Mouse (Mus musculus) stomach, embryonic 14.5 days (tissue): ENCODE measurements around the gene Cd46. TPM values are rescaled to one million over a fixed set of nuclear protein-coding genes. Genes with fewer than 3 reads are reported as not detected.

Experiments used
- ATAC-seq: fragments of 200-750 bp; cut with Nextera tagmentation; 2 replicates; pipeline ENCODE4 v1.8.0; 2017; ENCODE audit warnings: low read depth, moderate TSS enrichment; ENCODE audit not compliant: insufficient number of reproducible peaks, insufficient read depth, low FRiP score
- H3K27ac ChIP-seq: fragments of 300-500 bp; sonication (generic); 2 replicates; pipeline ENCODE4 v1.5.1; 2014; ENCODE audit warnings: mild to moderate bottlenecking, low read length, moderate library complexity, mixed read lengths
- H3K27me3 ChIP-seq: fragments of 300-500 bp; sonication (generic); 2 replicates; pipeline ENCODE4 v1.6.1; 2014; ENCODE audit warnings: low read length, control low read depth, mixed read lengths; ENCODE audit not compliant: control insufficient read depth, insufficient read depth
- H3K36me3 ChIP-seq: fragments of 300-500 bp; sonication (generic); 2 replicates; pipeline ENCODE4 v1.6.1; 2014; ENCODE audit warnings: mild to moderate bottlenecking, control low read depth, low read length, moderate library complexity, mixed read lengths; ENCODE audit not compliant: control insufficient read depth, insufficient read depth
- H3K4me1 ChIP-seq: fragments of 300-500 bp; sonication (generic); 2 replicates; pipeline ENCODE4 v1.6.1; 2014; ENCODE audit warnings: low read length, control low read depth, mixed read lengths; ENCODE audit not compliant: control insufficient read depth, insufficient read depth
- H3K4me2 ChIP-seq: fragments of 300-500 bp; sonication (generic); replicated peaks from 2 replicates; pipeline ENCODE4 v1.6.1; 2014; ENCODE audit warnings: low read depth, low read length, control low read depth
- H3K4me3 ChIP-seq: fragments of 300-500 bp; sonication (generic); 2 replicates; pipeline ENCODE4 v1.5.1; 2014; ENCODE audit warnings: low read depth, low read length, control low read depth
- H3K9ac ChIP-seq: fragments of 300-500 bp; sonication (generic); replicated peaks from 2 replicates; pipeline ENCODE4 v1.6.1; 2014; ENCODE audit warnings: low read depth, mild to moderate bottlenecking, control low read depth, low read length, moderate library complexity, mixed read lengths
- H3K9me3 ChIP-seq: fragments of 300-500 bp; sonication (generic); 2 replicates; pipeline ENCODE4 v1.6.1; 2016; ENCODE audit warnings: low read depth, low read length, control low read depth; ENCODE audit not compliant: control insufficient read depth
- WGBS: fragments of 180-500 bp; shearing (Covaris S2); extraction: QIAGEN DNeasy Blood & Tissue Kit; methylation state at CpG from one replicate; pipeline ENCODE4 v1.1.7; 2014; 5-methylcytosine and 5-hydroxymethylcytosine counted together
- polyA plus RNA-seq: library from polyadenylated mRNA; unstranded; fragments of >200 nt; fragmentation: Nextera tagmentation; extraction: Ambion mirVana; gene quantifications from 2 replicates; pipeline ENCODE4 v1.2.1, GENCODE M21; 2014

Cd46 gene
- polyA plus RNA-seq, 1 experiment from 2014 or later = 1.9 TPM

DNA sequence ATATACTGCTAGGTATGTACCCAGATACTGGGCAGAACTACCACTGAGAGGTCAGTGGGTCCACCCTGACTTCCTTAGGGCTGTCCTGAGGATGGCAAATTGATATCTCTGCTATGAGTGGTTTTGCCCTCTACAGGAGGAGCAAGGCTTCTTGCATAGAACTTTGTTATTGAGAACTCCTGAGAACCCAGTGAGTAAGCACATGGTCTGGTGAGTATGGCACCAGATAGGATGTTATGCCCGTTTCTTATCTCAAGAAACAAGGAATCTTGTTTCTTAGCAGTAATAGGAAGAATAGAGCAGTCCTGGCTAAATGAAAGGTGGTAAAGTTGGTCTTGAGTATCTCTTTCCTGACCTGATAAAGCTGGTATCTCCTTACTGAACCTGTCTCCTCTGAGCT lies 59.3 kb downstream of the Cd46 start:
- no peak overlapping the region for H3K4me2 ChIP-seq
- H3K4me1 ChIP-seq = no peaks in the 10 kb centered on the region
- no peaks in the 10 kb centered on the region for H3K9me3 ChIP-seq
- H3K27ac ChIP-seq = no peak overlapping the region
- no peak overlapping the region for H3K4me3 ChIP-seq
- H3K36me3 ChIP-seq = no peaks in the 10 kb centered on the region
- no peak overlapping the region for H3K9ac ChIP-seq
- WGBS = 82% methylated on average over 1 of the region's 1 CpGs
- no peaks in the 10 kb centered on the region for H3K27me3 ChIP-seq
- no peak for ATAC-seq

GRCm38 (mm10) chr1:195031786-195032185 lies 60.3 kb downstream of the Cd46 start:
- no peak overlapping the region for H3K27ac ChIP-seq
- no peak for ATAC-seq

GRCm38 (mm10) chr1:195027507-195027906 lies 64.5 kb downstream of the Cd46 start:
- Histone ChIP-seq H3K9me3 (no peaks in the 10 kb centered on the region), H3K27me3 (no peaks in the 10 kb centered on the region), H3K4me3 (no peak overlapping the region), H3K4me1 (no peaks in the 10 kb centered on the region), H3K36me3 (no peaks in the 10 kb centered on the region), H3K27ac (no peak overlapping the region), H3K9ac (no peak overlapping the region), H3K4me2 (no peak overlapping the region)
- no peak for ATAC-seq
- WGBS = 36% methylated on average over 1 of the region's 1 CpGs

More at GRCm38 (mm10) chr1:195031786-195032185, 60.3 kb downstream of the Cd46 start:
- no peaks in the 10 kb centered on the region for H3K36me3 ChIP-seq
- no peak overlapping the region for H3K9ac ChIP-seq
- no peak overlapping the region for H3K4me2 ChIP-seq
- no peaks in the 10 kb centered on the region for H3K27me3 ChIP-seq
- H3K4me1 ChIP-seq = no peaks in the 10 kb centered on the region
- H3K9me3 ChIP-seq = no peaks in the 10 kb centered on the region
- no peak overlapping the region for H3K4me3 ChIP-seq

GRCm38 (mm10) chr1:195023848-195024247 lies 68.2 kb downstream of the Cd46 start:
- ATAC-seq = no peak
- no peaks in the 10 kb centered on the region for H3K4me1 ChIP-seq
- WGBS = 88% methylated on average over 1 of the region's 1 CpGs
- H3K27me3 ChIP-seq = no peaks in the 10 kb centered on the region
- no peak overlapping the region for H3K4me3 ChIP-seq
- no peak overlapping the region for H3K4me2 ChIP-seq
- H3K27ac ChIP-seq = no peak overlapping the region
- no peaks in the 10 kb centered on the region for H3K9me3 ChIP-seq
- no peak overlapping the region for H3K9ac ChIP-seq
- H3K36me3 ChIP-seq = no peaks in the 10 kb centered on the region

DNA sequence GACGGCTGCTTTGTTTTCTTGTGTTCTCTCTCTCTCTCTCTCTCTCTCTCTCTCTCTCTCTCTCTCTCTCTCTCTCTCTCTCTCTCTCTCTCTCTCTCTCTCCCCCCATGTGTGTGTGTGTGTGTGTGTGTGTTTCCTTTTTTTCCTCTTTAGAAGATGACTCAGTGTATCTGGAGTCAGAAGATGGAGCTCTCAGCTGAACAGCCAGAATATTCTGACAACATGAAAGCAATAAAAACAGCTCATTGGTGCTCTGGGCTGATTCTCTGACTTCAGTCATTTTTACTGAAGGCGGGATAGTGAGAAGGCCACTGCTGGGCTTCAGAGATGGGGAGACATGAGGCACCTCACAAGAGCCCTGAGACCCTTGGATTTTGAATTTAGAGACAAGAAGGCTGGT lies 70.2 kb downstream of the Cd46 start:
- Histone ChIP-seq H3K4me2 (no peak overlapping the region), H3K27ac (no peak overlapping the region), H3K9me3 (no peaks in the 10 kb centered on the region), H3K36me3 (no peaks in the 10 kb centered on the region), H3K4me1 (no peaks in the 10 kb centered on the region), H3K27me3 (no peaks in the 10 kb centered on the region), H3K4me3 (no peak overlapping the region), H3K9ac (no peak overlapping the region)
- WGBS = 76% methylated on average over 2 of the region's 2 CpGs
- no peak for ATAC-seq

DNA sequence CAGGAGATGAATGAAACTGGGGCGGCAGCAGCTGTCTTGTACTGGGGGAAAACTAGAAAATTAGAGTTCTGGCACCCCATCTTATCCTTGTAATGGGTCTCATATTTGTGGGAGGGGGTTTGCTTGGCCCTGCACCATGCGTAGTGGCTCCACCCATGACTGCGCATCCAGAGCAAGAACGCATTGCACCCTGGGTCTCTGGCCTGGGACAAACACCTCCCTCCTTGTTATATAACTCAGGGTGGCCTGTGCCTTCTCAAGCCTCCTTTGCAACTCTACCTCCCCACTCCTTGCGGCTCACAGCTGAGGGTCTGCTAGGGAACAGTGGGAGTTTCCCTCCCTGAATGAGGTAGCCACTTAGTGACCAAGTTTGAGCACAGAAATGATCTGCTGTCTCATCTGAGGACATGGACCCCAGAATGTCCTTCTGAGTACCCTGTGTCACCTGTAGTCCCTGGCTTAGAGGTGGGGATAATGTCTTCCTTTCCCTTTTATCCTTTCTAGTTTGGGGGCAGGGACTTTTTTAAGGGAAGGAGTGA lies 72.9 kb downstream of the Cd46 start:
- Histone ChIP-seq H3K27me3 (no peaks in the 10 kb centered on the region), H3K4me2 (no peak overlapping the region), H3K4me1 (no peaks in the 10 kb centered on the region), H3K27ac (no peak overlapping the region), H3K36me3 (no peaks in the 10 kb centered on the region), H3K4me3 (no peak overlapping the region), H3K9me3 (no peaks in the 10 kb centered on the region), H3K9ac (no peak overlapping the region)
- WGBS = 91% methylated on average over 5 of the region's 5 CpGs
- no peak for ATAC-seq

DNA sequence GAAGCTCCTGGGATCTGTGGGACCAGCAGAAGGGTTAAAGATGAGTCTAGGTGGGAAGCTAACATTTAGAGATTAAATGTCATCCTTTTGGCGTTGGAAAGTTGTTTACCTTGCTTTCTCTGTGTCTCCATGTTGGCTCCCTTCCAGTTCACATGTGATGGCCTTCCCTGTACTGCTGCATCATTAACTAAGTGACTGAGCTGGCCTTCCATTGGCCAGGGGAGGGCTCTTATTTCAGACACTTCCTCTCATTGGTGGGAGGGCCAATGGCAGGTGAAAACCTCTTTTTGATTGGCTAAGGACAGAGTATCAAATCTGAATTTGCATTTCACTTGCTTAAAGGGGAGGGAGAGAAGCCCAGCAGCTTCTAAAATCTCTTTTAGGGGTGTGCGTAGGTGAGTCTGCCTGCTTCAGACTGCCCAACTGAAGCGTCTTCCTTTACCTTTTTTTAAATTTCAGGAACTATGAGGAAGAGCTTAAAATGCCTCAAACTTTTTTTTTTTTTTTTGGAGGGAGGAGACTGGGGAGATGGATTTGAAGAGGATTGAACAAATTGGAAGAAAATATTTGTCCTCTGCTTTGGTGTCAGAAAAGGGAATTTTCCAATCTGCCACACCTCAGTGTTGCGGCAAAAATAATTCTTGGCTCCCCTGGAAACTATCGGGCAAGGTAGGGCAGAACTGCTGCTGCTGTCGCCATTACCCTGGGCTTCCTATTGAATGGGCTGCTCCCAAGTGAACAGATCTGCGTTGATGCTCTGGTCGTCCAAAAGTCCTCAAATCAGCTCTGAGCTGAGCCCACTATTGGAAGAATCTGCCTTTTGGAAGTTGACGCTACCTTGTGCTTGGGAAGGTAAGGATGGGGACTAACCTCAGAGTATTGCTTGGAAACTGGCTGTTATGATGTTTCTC lies 73.7 kb downstream of the Cd46 start:
- H3K9me3 ChIP-seq = no peaks in the 10 kb centered on the region
- H3K27me3 ChIP-seq = no peaks in the 10 kb centered on the region
- H3K4me3 ChIP-seq = no peak overlapping the region
- no peaks in the 10 kb centered on the region for H3K4me1 ChIP-seq
- 81% methylated on average over 9 of the region's 9 CpGs for WGBS
- no peak for ATAC-seq
- no peaks in the 10 kb centered on the region for H3K36me3 ChIP-seq
- no peak overlapping the region for H3K27ac ChIP-seq
- H3K4me2 ChIP-seq = no peak overlapping the region
- no peak overlapping the region for H3K9ac ChIP-seq

DNA sequence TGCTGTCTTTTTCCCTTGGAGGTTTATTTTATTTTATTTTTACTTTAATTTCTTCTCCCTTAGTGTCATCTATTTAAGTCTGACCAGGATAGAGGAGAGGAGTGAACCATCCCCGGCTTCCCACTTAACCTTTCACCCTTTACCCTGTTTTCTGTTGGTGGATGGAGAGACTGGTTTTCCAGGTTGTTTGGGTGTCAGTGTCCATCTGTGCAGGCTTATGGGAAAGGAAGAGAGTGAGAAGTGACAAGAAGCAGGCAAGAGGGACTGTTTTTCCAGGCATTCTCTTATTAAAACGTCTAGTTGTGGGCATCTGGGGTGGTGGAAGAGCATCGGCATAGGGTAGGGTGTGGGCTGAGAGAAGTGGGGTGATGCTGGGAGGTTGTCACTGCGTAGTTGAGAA lies 74.4 kb downstream of the Cd46 start:
- no peaks in the 10 kb centered on the region for H3K4me1 ChIP-seq
- H3K27ac ChIP-seq = no peak overlapping the region
- H3K36me3 ChIP-seq = no peaks in the 10 kb centered on the region
- no peaks in the 10 kb centered on the region for H3K9me3 ChIP-seq
- no peak overlapping the region for H3K9ac ChIP-seq
- H3K27me3 ChIP-seq = no peaks in the 10 kb centered on the region
- no peak overlapping the region for H3K4me2 ChIP-seq
- no peak for ATAC-seq
- no peak overlapping the region for H3K4me3 ChIP-seq
- WGBS = 71% methylated on average over 4 of the region's 4 CpGs
